Mouse (Mus musculus): Measurements from ENCODE around the gene Kifc5b.
"Not testable (repeated sequence)": the region's sequence is repeated elsewhere in the genome, so short reads cannot be mapped to it uniquely, and the experiment has no call there.

The Kifc5b gene

DNA sequence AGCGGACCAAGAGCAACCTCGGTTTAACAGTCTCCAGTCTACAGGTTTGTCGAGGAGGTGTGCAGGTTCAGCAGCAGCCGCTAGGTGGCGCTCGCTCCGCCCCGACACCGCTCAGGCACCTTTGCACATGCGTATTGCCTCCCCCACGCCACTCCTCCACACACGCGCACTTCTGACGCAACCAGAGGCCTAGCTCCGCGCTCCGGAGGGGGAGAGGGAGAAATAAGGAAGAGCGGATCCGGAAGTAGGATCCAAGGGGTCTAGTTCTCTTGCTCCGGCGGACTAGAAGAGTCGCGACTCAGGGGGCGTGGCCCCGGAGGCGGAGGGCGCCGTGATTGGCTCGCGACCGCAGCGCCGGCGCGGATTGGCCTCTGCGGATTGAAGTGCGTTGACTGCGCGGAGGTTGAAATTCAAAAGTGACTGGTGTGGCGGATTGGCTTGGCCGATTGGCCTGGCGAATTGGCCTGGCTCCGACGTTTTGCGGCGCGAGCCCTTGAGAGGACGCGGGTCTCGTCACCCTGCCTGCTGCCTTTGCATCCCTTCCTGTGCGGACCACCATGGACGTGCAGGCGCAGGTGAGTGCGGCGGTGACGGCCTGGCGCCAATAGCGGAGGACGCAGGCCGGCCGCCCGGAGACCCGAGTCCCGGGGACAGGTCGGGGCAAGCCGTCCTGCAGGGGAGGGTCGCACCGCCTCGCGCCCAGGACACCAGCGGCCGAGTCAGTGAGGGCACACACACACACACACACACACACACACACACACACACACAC is at the start of gene Kifc5b:
Gene Kifc5b (plus strand): TSS at position 381 of the 772 bp plus-strand sequence.
- DNase-seq = peak; percentile 99 to 100

GRCm38 (mm10) chr17:26868756-26869155 is 48.1 kb upstream of the Kifc5b start:
- DNase-seq = no peak

DNA sequence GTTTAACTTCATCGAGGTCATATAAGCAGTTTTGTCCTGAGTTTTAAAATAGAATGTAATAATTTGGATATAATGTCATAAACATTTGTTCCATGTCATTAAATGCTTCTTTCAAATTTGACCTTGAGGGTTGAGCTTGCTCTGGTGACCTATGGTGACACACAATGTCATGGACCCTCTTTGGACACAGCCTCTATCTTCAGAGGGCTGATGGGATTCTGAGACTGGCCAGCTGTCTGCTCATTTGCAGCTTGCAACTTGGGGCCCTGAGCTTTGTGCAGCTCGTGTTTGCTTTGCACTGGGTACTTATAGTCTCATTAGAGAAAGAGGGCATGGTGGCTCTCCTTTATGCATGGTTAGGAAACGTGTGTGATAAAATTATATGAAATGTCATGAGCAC is 44.0 kb upstream of the Kifc5b start:
- DNase-seq = no peak

DNA sequence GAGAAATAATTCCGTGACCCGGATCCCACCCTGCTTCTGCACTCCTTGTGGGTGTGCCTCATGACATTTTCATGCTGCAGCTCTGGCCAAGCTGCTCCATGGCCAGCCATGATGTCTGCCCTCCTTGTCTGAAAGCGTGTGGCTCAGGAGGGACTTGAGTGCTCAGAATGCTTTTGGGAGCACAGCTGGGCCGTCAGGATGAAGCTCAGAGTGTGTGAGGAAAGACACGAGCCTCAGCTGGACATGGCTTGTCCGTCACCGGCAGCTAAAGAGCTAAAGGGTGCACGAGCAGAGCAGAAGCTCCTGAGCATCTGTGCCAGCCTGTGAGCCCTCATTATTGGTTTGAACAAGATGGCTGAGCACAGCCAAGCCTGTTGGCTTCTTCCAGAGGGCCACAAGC is 43.4 kb upstream of the Kifc5b start:
- no peak for DNase-seq

DNA sequence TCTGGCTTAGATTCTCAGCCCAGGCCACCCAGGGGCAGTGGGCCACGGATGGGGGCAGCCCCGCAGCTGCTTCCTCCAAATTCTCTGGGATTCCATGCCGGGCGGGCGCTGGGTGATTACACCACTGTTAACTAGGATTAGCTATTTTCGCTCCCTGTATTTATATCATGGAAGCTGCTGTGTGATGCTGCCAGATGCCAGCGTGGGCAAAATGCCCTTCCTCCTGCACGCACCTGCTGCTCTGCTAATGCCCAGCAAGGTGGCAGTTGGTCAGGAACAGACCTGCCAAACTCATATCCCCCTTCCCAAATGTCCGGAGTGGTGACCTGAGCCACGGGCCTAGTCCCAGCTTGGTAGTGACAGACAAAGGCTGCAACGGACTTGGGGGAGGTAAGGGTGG is 42.3 kb upstream of the Kifc5b start:
- DNase-seq = no peak

DNA sequence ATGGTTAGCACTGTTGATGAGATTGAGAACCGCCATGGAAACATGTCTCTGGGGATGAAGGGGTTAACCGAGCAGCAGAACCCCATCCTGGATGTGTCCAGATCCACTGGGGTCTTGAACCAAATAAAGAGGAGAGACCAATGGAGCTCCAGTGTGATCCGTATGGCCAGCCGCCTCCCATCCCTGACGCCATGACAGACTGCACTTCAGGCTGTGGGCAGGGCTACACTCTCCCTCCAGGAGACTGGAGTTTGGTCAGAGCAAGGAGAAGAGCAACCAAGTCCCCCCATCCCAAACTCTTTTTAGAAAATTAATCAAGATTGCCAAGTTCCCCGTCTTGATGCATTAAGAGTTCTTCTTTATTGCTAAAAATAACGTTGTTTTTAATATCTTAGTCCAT is 39.0 kb upstream of the Kifc5b start:
- no peak for DNase-seq

GRCm38 (mm10) chr17:26879235-26879634 is 37.7 kb upstream of the Kifc5b start:
- no peak for DNase-seq

- no peak for DNase-seq
Observed at GRCm38 (mm10) chr17:26882706-26883105, 34.2 kb upstream of the Kifc5b start.

- DNase-seq = no peak
Observed at GRCm38 (mm10) chr17:26883585-26883984, 33.3 kb upstream of the Kifc5b start.

DNA sequence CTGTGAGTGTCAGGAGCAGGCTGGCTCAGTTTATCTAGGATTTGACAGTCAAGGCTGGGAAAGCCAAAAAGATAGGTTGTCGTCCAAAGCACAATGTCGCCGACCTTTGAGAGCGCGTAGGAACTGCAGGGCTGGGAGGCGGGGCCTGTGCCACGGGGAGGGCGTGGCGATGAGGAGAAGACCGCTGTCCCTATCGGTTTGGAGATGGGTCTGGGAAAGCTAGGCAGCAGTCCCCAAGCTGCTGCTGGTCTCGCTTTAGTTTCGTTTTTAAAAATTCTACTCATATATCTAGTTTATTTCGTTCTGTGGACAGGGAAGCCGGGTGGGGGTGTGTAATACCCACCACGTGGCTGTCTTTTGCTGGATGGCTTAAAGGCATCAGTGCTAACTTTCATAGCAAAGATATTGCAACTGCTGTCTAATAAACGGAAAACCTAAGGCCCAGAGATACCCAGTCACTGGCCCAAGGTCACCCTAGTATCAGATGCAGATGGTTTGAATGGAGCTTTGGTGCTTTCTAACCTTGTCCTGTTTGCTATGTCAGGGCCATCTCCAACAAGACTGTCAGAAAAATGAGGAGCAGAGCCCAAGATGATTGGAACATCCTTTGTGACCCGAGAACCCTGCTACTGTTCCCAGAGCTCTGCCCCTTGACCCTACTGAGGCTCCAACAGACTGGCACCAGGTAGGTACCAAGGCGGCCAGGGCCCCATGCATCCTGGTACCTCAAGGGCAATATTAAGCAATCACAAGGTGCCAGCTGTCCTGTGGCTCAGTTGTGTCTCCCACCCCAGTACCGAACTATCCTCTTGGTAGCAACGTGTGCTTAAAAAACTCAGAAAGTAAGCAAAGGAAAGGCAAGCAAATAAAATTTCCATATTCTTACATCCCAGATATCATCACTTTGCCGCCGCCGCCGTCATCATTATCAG is 31.6 kb upstream of the Kifc5b start:
- DNase-seq = peak; percentile 85 to 94

DNA sequence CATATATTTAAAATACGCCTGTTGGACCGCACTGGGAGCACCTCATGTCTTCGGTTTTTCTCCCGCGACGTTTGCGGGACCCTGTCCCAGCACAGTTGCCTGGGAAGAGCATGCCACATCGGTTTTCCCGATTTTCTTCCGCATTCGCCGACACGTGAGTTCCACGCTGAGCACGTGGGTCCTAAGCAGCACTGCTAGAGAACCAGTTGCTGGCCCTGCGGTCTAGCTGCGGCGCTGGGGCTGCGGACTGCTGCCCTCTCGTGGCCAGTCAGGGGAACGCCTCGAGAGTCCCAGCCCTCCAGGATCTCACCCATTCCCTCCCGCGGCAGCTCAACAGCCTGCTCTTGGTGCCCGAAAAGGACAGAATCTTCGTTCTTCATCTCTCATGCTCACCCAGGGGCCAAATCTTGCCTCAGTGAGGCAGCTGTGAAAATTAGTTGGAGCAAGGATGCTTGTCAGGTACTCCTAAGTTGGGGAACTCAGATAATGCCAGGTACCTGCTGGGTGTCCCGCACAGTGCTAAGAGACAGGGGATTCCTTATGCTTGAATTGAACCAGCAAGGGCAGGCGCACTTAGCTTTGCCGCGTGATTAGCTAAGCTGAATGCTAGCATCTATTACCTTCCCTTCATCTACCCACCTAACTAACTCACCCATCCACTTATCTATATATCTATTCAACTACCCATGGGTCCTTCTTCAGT is 30.7 kb upstream of the Kifc5b start:
- peak; percentile 78 to 88 for DNase-seq

GRCm38 (mm10) chr17:26887926-26888325 is 29.0 kb upstream of the Kifc5b start:
- peak in 1 of 2 experiments; percentile 7 for DNase-seq

DNA sequence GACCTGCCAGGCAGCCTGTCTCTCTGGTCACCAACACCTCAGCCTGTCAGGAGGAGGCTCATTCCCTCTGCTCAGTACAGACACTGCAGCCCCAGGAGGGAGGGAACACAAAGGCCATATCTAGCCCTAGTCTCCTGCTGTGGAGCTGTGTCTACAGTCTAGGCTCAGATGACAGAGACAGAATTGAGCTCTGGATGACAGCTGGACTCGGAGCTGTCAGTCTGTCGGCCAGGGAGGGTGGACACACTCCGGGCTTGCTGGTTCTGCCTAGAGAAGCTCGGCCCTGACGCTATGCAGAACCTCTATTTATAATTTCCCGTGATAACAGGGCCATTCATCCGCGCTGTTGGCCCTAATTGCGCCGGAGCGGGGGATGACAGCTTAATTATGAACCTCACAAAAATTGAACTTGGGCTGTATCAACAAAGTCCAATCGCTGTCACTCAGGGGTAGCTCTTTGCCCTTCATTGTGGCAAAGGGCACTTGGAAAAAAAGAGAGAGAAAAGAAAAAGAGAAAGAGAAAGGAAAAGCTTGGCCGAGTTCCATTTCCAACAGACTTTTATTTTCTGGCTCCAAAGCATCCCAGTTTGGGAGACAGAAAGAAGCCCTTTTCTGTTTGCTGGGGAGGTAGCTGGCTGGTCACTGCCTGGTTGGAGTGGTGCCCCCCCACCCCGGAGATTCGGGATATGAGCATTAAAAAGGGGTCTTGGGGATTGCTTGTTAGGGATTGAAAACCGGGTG is 24.1 kb upstream of the Kifc5b start:
- DNase-seq = peak in 1 of 2 experiments; percentile 28

DNA sequence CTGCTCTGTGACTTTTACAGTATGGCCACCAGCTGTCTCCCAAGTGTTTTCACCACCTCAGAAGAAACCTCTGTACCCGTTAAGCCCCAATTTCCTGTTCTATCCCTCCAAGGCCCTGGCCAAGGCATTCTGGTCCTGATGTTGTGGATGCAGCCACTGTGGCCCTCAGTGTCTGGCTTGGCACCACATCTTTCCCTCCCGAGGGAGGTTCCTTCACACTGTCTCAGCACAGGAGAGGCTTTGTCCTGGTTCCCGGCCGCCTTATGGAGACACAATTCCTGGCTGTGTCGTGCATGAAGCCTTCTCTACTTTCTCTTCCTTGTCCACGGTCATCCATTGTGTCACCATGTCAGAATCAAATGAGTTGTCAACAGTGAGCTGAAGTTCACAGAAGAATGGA is 23.4 kb upstream of the Kifc5b start:
- DNase-seq = no peak

DNA sequence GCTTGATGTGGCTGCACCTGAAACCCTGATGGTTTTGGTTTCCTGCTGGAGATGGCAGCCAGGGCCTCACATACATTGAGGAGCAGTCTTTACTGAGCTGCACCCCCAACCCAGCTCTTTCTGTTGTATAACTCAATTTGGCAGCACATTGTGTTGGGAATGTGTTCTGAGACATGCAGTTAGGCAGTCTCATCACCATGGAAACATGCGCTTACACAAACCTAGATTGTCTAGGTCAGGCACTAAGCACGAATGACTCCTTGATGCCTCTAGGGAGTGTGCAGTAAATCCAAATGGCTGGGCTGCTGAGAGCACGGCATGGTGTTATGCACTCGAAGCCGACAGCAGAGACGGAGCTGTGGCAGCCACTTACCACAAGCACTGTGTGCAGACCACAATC is 22.5 kb upstream of the Kifc5b start:
- DNase-seq = no peak

DNA sequence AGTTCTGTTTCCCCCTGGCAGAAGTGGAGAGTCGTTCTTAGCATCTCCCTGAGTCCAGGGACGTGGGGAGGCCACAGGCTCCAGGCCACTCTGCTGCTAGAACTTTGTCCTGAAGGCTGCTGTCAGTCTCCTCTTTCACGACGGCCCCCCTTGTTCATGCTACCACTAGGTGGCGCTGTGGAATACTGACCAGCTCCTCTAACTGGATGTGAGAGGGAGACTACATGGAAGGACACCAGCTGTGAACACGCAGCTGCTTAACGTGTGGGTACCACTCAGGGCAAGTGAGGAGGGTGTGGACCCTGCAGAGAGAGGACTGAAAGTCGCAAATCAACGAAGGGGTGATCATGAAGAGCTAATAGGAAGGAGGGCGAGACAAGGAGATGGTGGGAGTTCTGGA is 21.3 kb upstream of the Kifc5b start:
- DNase-seq = peak; percentile 74 to 88

DNA sequence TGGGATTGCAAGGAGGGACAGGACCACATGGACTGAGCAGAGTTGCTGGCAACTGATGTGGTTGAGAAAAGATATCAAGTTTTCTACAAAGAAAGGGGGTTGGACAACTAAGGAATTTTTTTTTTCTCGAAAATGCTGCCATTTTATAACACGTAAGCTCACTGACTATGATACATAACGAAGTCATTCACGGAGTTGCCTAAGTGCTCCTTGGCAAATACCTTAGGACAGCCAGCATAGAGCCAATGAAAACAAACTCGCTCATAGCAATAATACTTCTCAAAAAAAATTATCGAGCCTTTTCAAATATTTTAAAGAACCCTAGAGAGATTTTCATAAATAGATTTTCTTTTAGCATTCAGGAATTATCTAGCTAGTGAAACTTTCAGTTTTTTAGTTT is 16.0 kb upstream of the Kifc5b start:
- DNase-seq = no peak

- no peak for DNase-seq
Observed at GRCm38 (mm10) chr17:26904320-26904719, 12.6 kb upstream of the Kifc5b start.

DNA sequence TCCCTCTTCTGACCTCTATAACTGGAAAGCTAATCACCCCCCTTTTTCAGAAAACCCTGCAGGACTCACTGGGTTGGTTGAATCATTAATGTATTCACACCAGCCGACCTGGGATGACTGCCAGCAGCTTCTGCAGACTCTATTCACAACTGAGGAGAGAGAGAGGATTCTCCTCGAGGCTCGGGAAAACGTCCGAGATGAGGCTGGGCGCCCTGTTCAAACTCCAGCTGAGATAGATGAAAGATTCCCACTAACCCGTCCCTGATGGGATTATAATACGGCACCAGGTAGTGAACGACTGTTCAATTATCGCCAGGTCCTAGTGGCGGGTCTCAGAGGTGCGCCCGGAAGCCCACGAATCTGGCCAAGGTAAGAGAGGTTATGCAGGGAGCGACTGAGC is 9.4 kb upstream of the Kifc5b start:
- peak; percentile 54 to 70 for DNase-seq

DNA sequence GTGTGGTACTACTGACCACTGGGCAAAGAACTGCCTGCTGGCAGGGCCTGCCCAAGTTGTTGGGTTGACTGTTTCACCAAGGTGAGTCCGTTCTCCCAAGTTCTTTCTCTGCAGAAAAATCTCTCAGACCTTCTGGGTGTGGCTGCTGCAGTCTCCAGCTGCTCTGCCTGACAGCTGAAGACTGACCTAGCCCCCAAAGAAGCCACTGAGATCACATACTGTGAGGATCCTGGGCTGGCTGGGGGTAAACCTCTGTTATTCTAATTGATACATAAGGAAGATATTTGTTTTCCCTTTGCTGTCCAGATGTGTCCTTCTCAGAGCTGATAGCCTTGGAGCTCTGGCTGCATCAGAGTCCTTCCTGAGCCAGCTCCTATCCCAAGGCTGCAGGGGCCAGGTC is 1.6 kb upstream of the Kifc5b start:
- DNase-seq = peak in 1 of 2 experiments; percentile 18

- not testable (repeated sequence) for DNase-seq
Observed at GRCm38 (mm10) chr17:26917560-26917959, 669 bp downstream of the Kifc5b start.

DNA sequence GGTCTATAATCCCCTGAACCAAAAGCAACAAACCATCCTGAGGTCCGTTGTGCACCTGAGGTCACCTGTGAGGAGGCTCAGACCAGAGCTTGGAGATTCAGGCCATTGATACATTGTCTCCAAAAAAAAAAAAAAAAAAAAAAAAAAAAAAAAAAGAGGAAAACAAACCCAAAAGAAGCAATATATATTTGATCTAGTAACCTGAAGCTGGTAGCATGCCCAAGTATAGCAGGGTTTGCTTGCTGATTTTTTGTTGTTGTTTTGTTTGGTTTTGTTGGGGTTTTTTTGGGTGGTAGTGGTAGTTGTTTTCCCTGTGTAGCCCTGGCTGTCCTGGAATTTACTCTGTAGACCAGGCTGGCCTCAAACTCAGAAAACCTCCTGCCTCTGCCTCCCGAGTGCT is 1.5 kb downstream of the Kifc5b start:
- no peak for DNase-seq

Measured in kidney, postnatal 36 days (tissue).